Mouse (Mus musculus) heart, adult 2 months (tissue): ENCODE data around the gene Gm21887.
"Not testable (repeated sequence)": the region's sequence is repeated elsewhere in the genome, so short reads cannot be mapped to it uniquely, and the experiment has no call there.

Source experiments
- CTCF ChIP-seq: fragments of 200-600 bp; IDR thresholded peaks from 2 replicates; pipeline ENCODE4 v1.8.1; 2022; ENCODE audit warnings: antibody characterized with exemption, mild to moderate bottlenecking, moderate library complexity
- POLR2A ChIP-seq: fragments of 200-500 bp; IDR thresholded peaks from 2 replicates; pipeline ENCODE4 v1.6.1; 2011; ENCODE audit warnings: mild to moderate bottlenecking, low read depth, low read length, control low read depth; ENCODE audit not compliant: insufficient read depth

- not testable (repeated sequence) for TF ChIP-seq CTCF, POLR2A
These were observed 16.4 kb upstream of the Gm21887 start for GRCm38 (mm10) chrX:169992951-169993547.
